Mouse (Mus musculus) lung, postnatal 36 days (tissue): ENCODE results near the gene Nfx1.
"Not testable (repeated sequence)": the region's sequence is repeated elsewhere in the genome, so short reads cannot be mapped to it uniquely, and the experiment has no call there.

Experiments used
- DNase-seq: peaks from one replicate; pipeline ENCODE4 v3.0.0; 2022; ENCODE audit warnings: mixed read lengths

Nfx1 gene

DNA sequence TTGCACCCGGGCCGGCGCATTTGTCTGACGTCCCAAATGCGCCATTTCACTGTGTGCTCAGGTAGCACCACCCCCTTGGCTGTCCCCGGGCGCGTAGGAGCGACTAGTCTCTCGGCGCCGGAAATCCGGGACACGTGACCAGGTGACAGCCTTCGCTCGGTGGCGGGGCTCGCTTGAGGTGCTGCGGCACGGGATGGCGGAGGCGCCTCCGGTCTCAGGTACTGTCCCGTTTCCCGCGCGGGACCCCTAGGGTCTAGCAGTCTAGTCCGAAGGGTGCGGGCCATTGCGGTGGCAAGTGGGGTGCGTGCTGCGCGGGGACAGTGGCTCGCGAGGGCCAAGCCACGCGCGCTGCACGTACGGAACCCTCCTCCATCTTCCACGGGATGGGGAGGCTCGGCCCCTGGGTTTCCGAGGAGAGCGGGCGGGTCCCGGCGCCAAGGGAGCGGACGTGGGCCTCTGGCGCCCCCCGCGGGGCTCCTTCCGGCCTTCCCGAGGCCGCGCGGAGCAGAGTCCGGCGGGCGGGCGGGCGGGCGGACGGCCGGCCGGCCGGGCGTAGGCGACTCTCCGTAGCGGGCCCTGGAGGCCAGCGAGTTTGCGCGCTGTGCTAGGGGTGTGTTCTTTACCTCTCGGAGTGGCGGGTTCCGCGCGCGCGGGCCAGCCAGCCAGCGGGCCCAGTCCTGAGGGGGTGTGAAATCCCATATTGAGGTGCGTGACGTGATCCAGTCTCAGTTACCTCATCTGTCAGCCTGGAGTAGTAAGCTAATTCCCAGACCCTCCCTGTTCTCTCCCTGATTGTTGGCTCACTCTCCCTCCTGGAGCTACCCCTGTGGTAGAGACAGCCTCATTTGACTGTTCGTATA lies at the start of gene Nfx1:
TSS of gene Nfx1 (plus strand) at position 65 of the 860 bp plus-strand sequence.
- peak; percentile 98 for DNase-seq

DNA sequence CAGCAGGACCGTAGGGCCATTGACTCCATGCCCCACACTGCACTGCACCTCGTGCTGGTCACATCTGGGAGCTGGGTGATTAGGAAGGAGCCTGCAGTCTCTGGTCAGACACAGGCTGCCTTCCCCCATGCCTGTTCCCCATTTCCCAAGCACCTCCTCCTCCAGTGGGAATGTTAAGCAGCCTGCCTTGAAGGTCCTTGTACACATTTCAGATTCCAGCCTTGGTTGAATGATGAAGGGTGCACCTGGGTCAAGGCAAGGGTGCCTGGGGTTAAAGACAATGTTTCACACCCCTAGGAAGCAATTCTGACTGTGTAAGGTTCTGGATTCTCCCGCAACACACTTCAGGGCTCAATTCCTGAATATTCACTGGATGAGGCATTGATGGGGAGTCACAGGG lies 49.4 kb upstream of the Nfx1 start:
- DNase-seq, result peak; percentile 21

DNA sequence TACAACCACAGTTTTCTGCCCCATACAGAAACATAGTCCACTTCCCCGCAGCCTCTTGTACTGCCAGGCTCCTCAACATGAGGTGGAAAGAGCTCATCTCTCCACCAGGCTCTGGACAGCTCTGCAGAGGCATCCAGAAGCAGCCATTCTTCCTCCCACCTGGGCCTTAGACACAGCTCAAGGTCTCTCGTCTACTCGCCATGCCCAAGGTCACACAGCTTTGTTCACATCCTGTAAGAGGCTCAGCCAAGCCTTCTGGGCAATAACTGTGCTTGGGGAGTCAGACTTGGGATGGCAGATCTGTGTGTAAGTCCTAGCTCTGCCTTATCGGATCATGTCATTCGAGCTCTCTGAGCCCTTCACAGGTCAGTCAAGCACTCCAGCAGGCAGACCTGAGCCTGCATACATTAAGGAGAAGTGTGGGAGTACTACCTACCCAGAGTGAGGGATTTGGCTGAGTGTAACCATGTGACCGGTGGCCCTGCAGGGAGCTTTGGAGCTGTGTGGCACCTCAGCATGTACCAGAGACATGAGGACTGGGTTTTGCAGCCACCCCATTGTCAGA lies 47.5 kb upstream of the Nfx1 start:
- no peak for DNase-seq

DNA sequence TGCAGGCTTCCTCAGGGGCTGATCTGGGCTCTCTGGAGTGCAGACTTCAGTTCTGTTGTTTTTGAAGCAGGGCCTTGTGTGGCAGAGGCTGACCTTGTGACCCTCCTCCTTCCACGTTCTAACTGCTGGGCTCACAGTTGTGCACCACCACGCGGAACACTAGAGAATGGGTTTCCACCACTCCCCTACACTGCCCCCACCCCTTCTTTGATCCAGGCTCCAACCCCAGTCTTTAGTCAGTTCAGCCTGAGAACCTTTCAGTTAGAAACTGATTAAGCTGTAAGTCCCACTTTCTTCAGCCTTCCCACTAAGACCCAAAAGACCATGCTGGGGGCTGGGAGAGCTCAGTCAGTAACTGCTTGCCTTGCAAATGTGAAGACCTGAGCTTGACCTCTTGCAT lies 45.1 kb upstream of the Nfx1 start:
- no peak for DNase-seq

DNA sequence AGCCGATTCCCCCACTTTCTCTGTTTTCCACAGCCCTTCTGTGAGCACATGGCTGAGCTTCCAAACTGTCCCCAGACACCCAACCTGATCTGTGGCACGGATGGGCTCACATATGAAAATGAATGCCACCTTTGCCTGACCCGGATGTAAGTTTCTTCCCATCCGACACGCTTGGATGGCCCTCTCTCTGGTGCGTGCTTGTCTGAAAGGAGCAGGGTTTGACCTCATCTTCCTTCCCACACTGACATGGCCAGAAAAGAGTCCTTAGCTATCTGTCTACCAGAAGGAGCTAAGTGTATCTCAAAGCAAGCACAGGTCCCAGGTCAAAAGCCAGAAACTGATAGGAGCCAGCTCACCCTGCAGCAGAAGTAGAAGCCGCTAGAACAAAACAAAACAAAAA lies 41.7 kb upstream of the Nfx1 start:
- no peak for DNase-seq

DNA sequence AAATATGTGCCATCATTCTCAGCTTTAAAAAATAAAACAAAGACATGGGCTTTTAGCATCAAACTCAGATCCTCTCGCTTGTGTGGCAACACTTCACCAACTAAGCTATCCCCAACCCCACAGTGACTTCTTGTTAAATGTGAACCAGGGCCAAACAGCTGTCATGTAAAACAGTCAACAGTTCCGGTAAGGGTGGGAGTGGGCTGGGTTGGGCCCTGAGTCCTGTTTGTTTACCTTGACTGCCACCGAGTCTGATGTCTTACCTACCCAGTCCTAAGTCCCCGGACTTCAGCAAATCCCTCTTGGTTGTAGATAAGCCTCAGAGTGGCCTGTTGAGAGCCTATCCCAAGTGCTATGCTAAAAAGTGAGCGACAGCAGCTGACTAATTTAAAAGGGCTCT lies 37.0 kb upstream of the Nfx1 start:
- no peak for DNase-seq

DNA sequence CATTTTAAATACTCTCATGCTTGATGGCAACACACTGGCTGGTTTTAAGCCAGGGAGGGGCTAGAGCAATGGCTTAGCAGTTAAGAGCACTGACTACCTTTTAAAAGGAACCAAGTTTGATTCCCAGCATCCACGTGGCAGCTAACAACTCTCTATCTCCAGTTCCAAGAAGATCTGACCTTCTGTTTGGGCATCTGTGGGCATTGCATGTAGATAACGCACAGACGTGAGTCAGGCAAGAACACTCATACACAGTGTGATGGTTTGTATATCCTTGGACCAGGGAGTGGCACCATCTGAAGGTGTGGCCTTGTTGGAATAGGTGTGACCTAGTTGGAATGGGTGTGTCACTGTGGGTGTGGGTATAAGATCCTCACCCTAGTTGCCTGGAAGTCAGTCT lies 36.3 kb upstream of the Nfx1 start:
- DNase-seq, result not testable (repeated sequence)

DNA sequence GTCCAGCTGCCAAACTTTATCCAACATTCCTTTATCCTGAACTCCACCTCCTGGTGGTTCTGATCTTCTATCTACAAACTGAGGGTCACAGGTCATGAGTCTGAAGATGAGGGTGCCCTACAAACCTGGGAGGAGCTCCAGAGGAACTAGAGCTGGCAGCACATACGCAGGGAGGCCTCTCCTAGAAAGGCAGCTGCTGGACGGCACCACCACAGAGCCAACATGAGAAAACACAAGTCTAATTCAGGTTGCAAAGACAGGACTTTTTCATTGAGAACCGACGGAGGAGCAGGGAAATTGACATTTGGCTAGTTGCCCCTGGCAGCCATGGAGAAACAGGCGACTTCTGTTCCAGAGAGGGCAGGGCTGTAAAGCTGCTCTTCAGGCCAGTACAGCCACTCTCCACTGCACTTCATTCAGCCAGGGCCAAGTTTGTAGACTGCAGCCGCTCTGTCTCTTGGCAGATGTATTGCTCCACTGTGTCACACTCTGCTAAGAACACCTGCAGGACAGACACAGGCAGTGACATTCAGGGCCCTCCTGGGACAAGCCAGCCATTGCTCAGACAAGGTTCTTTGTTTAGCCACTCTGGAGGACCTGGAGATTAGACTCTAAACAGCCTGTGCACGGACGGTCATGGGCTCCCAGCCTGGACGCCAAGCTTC lies 34.4 kb upstream of the Nfx1 start:
- DNase-seq, result peak; percentile 61

DNA sequence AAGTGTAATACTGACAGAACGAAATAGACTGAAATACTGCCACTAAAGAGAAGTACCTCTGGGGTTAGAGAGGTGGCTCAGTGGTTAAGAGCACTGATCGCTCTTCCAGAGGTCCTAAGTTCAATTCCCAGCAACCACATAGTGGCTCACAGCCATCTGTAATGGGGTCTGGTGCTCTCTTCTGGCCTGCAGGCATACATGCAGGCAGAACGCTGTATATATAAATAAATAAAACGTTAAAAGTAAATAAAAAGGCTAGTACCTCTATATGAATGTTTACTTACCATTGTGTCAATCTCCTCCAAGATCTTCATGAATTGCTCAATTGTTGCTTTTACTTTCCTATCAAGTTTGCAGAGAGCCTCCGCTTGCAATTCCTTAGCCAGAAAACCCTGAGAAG lies 31.9 kb upstream of the Nfx1 start:
- DNase-seq, result no peak

DNA sequence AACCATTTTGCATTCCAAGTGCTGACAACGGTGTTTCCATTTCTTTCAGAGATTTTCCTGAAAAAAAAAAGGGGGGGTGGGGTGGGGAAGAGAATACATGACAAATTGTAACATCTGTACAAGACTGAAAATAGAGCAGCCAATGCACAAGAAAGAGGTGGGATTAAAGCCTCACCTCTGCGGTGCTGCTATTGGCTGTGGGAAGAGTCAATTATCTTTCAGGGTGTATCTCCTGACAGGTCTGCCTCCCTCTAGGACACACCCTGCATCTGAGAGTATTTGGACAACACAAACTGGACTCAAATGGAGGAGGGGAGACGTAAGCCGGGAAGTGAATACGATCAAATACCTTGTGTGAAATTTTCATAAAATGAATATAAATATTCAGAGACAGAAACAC lies 27.1 kb upstream of the Nfx1 start:
- no peak for DNase-seq

DNA sequence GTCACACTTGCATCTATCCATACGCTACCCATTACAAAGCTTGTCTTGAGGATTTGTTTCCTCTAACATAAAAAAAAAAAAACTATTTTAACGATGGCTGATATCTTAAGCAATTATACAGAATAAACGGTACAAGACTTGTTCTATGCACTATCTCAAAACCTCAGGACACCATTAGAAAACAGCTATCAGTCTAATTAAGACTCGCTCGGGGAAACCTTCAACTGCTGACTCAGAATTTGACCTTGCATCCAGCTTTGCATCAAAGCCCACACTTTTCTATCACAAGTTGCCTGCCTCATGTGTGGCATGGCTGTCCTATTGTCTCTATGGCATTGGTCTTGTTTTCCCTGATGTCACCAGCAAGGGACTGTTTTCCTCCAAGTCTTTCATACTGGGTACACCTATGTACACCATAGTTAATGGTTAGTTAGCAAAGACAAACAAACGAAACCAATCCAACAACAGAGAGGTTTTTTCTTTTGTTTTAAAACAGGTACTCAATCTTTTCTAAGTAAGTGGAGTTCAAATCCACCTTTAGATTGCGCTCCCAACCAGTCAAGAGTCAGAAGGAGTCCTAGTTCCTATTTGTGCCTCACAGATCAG lies 24.1 kb upstream of the Nfx1 start:
- no peak for DNase-seq

DNA sequence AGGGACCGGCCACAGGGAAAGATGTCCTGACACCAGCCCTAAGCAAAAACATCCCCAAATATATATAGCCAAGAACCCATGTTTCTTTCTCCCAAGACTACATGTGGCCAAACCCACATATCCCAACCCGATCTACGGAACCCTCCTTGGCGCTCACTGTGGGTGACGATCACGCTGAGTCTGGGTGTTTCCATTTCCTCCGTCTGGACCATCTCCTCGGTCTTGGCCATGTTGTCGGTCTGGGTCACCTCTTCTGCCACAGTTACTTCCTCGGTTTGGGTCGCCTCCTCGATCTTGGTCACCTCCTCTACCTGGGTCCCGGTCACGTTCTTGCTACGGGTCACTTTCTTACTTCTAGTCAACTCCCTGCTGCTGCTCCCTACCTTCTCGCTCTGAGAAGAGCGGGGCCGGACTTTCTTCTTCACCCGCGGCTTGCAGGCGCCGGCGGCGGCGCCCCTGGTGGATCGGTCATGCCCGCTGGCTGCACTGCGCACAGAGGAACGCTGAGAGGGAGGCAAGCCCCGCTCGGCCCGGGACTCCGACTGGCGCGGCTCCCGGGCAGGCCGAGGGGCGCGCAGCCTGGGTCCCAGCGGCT lies 23.0 kb upstream of the Nfx1 start:
- peak; percentile 39 for DNase-seq

DNA sequence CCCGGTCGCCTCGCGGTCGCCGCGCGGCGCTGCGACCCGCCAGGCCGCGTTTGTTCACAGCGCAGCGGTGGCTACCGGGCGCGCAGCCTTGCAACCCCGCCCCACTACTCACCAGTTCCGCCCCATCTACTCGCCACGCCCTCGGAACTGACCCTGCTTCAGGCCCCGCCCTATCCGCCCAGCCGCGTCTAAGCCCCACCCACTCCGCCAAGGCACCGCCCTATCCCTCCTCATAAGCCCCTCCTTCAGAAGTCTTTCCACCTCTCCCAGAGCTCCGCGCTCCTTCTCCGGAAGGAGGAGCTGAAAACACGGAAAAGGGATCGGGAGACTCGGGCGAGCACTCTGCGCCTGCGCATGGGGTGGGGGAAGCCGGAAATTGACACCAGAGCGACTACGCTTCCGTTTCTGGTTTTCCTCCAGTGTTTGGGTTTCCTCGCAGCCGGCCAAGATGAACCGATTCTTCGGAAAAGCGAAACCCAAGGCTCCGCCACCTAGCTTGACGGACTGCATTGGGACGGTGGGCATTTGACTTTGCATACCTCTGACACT lies 22.5 kb upstream of the Nfx1 start, which contains the start of the genes Bag1 and Chmp5:
TSS of gene Bag1 (minus strand) at position 135 of the 549 bp plus-strand sequence.
TSS of gene Chmp5 (plus strand) at position 248 of the 549 bp plus-strand sequence.
- DNase-seq, result peak; percentile 99

DNA sequence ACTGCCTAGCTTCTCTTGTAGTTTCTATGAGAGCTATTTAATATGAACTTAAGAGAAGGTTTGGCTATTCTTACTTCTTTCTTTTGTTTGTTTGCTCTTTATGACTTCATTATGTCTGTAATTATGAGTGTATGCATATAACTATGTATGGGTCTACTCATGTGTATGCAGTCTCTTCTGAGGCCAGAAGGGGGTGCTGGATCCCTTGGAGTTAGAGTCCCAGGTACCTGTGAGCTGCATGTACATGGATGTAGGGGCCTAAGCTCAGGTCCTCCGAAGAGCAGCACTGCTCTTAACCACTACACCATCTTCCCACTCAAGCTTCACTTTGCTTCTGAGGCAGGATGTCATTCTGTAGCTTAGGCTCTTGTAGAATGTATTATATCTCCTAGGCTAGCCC lies 17.2 kb upstream of the Nfx1 start:
- DNase-seq, result peak; percentile 45

DNA sequence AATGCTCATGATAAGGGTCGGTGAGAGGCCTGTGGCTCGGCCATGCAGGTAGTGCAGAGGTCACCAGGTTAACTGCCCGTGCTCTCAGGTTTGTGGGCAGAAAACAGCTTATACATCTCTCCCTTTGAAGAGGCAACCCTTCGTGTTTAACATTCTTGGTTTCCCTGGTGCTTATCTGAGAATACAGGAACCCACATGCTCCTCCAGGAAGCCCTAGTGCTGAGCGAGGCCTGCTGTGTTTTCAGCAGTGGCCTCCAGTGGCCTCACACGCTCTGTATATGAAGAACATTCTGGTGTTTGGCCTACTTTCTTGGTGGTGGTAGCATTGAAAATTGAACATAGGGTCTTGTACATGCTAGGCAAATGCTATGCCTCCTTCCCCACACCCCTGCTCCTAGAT lies 14.8 kb upstream of the Nfx1 start:
- DNase-seq, result no peak

DNA sequence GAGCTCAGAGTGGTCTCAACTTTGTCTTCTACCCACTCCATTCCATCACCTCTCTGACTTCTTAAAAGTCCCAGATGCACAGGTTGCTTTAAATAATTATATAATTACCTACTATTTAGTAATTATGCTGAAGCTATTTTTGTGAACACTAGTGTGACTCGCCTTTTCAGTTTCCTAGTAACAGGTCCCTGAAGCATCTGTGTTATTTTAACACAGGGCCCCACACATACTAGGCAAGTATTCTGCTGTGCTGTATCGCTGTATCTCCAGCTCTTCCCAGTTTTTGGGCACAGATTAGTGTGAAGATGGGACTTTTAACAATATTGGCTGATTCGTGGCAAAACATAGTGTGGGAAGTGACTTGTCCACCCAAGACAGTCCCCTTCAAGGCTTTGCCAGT lies 7.2 kb upstream of the Nfx1 start:
- DNase-seq, result no peak

DNA sequence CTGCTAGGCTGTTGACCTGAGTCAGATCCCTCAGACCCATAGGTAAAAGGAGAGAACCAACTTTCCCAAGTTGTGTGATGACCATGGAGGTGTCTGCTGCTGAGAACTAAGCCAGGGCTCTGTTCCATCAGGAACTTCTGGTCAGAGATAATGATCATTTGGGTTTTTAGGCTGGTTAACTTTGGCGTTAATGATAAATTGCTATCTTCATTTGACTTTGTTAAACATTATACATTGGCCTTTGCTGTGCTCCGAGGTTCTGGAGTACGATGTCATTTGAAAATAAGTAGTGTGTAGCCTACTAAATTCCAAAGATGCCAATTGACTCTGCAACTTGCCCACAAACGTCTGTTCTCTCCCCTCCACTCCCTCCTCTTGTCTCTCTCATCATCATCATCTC lies 1.5 kb upstream of the Nfx1 start:
- no peak for DNase-seq

DNA sequence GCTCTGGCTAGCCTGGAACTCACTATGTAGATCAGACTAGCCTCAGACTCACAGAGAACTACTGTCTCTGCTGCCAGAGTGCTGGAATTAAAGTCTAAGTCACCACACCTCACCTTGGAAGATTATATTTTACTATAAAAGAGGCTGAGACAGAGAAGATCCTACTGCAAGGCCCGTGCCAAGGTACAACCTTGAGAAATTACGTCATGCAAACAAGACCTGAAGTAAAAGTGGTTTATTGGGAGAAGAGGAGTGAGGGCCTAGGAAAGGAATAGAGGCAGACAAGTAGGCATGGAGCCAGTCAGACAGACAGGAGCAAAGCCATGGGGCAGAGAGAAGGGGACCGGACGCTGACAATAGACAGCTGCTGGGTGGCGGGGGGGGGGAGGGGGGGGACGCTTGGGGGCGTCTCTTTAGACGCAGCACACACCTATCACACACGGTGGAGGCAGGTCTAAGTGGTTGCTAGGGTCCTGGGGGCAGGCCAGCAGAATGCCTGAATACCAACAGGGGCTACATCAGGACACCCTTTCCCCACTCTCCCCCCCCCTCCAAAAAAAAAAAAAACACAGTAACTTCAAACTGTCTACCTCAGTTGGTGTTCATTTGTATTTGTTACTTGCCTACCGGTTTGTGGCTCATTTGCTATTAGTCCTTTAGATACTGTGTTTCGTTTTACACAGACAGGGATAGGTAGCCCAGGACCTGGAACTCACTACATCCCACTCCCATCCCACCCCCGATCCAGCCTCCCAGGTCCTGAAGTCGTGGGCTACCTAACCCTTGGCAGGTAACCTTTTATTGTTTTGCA lies 720 bp upstream of the Nfx1 start:
- no peak for DNase-seq

DNA sequence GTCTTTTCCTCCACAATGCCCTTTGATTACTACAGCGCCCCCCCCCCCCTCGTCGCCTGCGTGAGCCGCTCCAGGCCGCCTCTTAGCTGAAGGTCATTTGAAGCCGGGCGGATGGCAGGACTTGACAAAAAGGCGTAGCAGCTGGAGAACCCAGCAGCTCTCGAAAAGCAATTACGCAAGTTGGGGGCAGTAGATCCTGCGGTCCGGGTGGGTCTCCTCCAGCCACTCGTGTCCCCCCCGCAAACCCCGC lies 189 bp upstream of the Nfx1 start:
- no peak for DNase-seq

DNA sequence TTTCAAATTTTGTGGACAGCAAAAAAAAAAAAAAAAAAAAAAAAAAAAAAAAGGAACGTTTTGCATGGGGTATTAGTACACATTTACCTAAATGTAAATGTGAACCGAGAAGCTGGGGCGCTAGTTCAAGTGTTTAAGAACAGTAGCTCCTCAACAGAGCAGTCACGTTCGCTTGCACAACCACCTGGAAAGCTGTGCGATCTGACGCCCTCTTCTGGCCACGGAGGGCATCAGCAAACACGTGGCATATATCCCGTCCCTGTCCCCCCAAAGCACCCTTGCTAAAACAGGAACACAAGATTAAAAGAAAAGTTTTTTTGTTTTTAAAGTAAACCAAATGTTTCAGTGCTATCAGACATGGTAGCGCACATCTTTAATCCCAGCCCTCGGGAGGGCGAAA lies 1.0 kb downstream of the Nfx1 start:
- DNase-seq, result peak; percentile 41

DNA sequence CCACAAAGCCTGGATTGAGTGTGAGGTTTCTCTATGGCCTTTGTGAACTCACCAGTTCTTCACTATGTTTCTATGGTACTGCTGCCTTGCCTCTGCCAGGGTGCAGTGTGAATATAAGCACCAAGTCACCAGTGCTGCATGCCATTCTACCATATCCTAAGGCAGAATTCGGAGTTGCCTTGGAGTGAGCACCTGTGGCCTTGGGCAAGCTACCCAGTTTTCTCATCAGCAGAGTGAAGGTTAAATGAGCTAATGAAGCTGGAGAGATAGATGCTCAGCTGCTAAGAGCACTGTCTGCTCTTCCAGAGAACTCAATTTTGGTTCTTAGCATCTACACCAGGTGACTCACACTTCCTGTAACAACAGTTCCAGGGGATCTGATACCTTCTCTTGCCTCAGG lies 3.3 kb downstream of the Nfx1 start:
- DNase-seq, result no peak

DNA sequence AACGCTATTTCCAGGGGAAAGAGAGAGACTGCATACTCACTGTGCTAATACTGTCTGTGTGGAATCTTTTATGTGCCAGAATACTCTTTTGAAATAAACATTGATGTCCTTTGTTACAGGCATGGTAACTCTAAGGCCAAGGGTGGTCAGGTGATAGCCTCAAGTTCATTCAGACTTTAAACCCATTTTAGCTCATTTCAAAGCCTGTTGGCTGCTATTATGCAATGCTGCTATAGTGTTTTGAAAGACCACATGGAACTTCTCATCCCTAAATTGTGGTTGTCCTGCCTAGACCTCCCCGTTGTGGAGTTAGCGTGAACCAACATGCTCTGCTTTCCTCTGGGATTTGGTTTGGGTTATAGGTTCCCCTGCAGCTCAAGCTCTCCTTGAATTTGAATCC lies 5.0 kb downstream of the Nfx1 start:
- DNase-seq, result no peak
